Mouse (Mus musculus) liver, adult 2 months (tissue): ENCODE data around the gene Pus7l. TPM values are rescaled to one million over a fixed set of nuclear protein-coding genes. Genes with fewer than 3 reads are reported as not detected.
"Not testable (repeated sequence)": the region's sequence is repeated elsewhere in the genome, so short reads cannot be mapped to it uniquely, and the experiment has no call there.

Experiments used
- DNase-seq: peaks from one replicate; pipeline ENCODE4 v3.0.0-alpha.2; 2011; ENCODE audit warnings: low read depth, low spot score; ENCODE audit errors: extremely low read depth
- H3K27ac ChIP-seq: fragments of 200-500 bp; replicated peaks from 2 replicates; pipeline ENCODE4 v1.5.1; 2012; ENCODE audit warnings: low read depth, mild to moderate bottlenecking, control low read depth, inconsistent platforms, low read length; ENCODE audit not compliant: insufficient read depth
- H3K27me3 ChIP-seq: fragments of 200-500 bp; 2 replicates; pipeline ENCODE4 v1.6.1; 2012; ENCODE audit warnings: mild to moderate bottlenecking, moderate library complexity, low read length, inconsistent platforms; ENCODE audit not compliant: control insufficient read depth, insufficient read depth
- H3K36me3 ChIP-seq: fragments of 200-500 bp; 2 replicates; pipeline ENCODE4 v1.6.1; 2012; ENCODE audit warnings: low read length, inconsistent platforms; ENCODE audit not compliant: control insufficient read depth, insufficient read depth
- H3K4me1 ChIP-seq: fragments of 200-500 bp; 2 replicates; pipeline ENCODE4 v1.6.1; 2011; ENCODE audit warnings: low read length; ENCODE audit not compliant: control insufficient read depth, insufficient read depth
- H3K4me3 ChIP-seq: fragments of 200-500 bp; 2 replicates; pipeline ENCODE4 v1.5.1; 2011; ENCODE audit warnings: low read depth, mild to moderate bottlenecking, control low read depth, low read length, moderate library complexity; ENCODE audit not compliant: insufficient read depth
- H3K79me2 ChIP-seq: fragments of 200-500 bp; 2 replicates; pipeline ENCODE4 v1.6.1; 2012; ENCODE audit warnings: inconsistent platforms, mild to moderate bottlenecking, low read length, moderate library complexity; ENCODE audit not compliant: control insufficient read depth, insufficient read depth
- H3K9ac ChIP-seq: fragments of 200-500 bp; 2 replicates; pipeline ENCODE4 v1.6.1; 2012; ENCODE audit warnings: low read depth, mild to moderate bottlenecking, control low read depth, inconsistent platforms, low read length
- CTCF ChIP-seq: fragments of 200-500 bp; IDR thresholded peaks from 2 replicates; pipeline ENCODE4 v1.5.1; 2011; ENCODE audit warnings: low read depth, low read length, control low read depth
- POLR2A ChIP-seq: fragments of 200-500 bp; IDR thresholded peaks from 2 replicates; pipeline ENCODE4 v1.6.1; 2011; ENCODE audit warnings: low read length, control low read depth; ENCODE audit not compliant: insufficient read depth; ENCODE audit errors: extremely low read depth
- WGBS: fragments of 180-500 bp; shearing (Covaris S2); methylation state at CpG from one replicate; pipeline ENCODE4 v1.1.7; 2018; 5-methylcytosine and 5-hydroxymethylcytosine counted together
- polyA plus RNA-seq: library from polyadenylated mRNA; depleted of rRNA; stranded (reverse); fragments of >200 nt; gene quantifications from 2 replicates; pipeline ENCODE4 v1.2.3, GENCODE M21; 2012
- total RNA-seq: library from RNA; depleted of rRNA; stranded (reverse); fragments of >200 nt; gene quantifications from 2 replicates; pipeline ENCODE4 v1.2.3, GENCODE M21; 2014

Pus7l gene
- total and polyA plus RNA-seq, 2 experiments = 0.92 to 1.5 TPM

- no peaks in the 10 kb centered on the region for H3K36me3 ChIP-seq
- H3K4me3 ChIP-seq = no peak overlapping the region
- no peaks in the 10 kb centered on the region for H3K4me1 ChIP-seq
- 97% methylated on average over 1 of the region's 1 CpGs for WGBS
- H3K79me2 ChIP-seq = no peaks in the 10 kb centered on the region
- no peaks in the 10 kb centered on the region for H3K27me3 ChIP-seq
- H3K27ac ChIP-seq = no peak overlapping the region
- H3K9ac ChIP-seq = no peak overlapping the region
- no peak for DNase-seq
- TF ChIP-seq CTCF (no peak), POLR2A (no peak)
Measured at GRCm38 (mm10) chr15:94494445-94494844, 48.9 kb downstream of the Pus7l start.

GRCm38 (mm10) chr15:94489433-94489832 lies 53.9 kb downstream of the Pus7l start:
- H3K36me3 ChIP-seq = no peaks in the 10 kb centered on the region
- 68% methylated on average over 2 of the region's 2 CpGs for WGBS
- no peaks in the 10 kb centered on the region for H3K4me1 ChIP-seq
- no peak overlapping the region for H3K9ac ChIP-seq
- no peak for DNase-seq
- H3K27ac ChIP-seq = no peak overlapping the region
- no peak for TF ChIP-seq POLR2A
- TF ChIP-seq CTCF = no peak
- no peak overlapping the region for H3K4me3 ChIP-seq
- H3K79me2 ChIP-seq = no peaks in the 10 kb centered on the region
- H3K27me3 ChIP-seq = no peaks in the 10 kb centered on the region

GRCm38 (mm10) chr15:94488028-94488427 lies 55.3 kb downstream of the Pus7l start:
- not testable (repeated sequence) for H3K4me1 ChIP-seq, DNase-seq, H3K27ac ChIP-seq, H3K79me2 ChIP-seq, H3K36me3 ChIP-seq, H3K4me3 ChIP-seq, H3K27me3 ChIP-seq, H3K9ac ChIP-seq
- WGBS = 77% methylated on average over 2 of the region's 2 CpGs

GRCm38 (mm10) chr15:94482555-94482954 lies 60.8 kb downstream of the Pus7l start:
- no peaks in the 10 kb centered on the region for H3K27me3 ChIP-seq
- 82% methylated on average over 2 of the region's 2 CpGs for WGBS
- DNase-seq = no peak
- H3K27ac ChIP-seq = no peak overlapping the region
- H3K4me1 ChIP-seq = no peaks in the 10 kb centered on the region
- no peaks in the 10 kb centered on the region for H3K36me3 ChIP-seq
- H3K79me2 ChIP-seq = no peaks in the 10 kb centered on the region
- no peak overlapping the region for H3K9ac ChIP-seq
- TF ChIP-seq CTCF (no peak), POLR2A (no peak)
- no peak overlapping the region for H3K4me3 ChIP-seq

- 84% methylated on average over 4 of the region's 4 CpGs for WGBS
- Histone ChIP-seq H3K27me3 (no peaks in the 10 kb centered on the region), H3K79me2 (no peaks in the 10 kb centered on the region), H3K9ac (no peak overlapping the region), H3K27ac (no peak overlapping the region), H3K36me3 (no peaks in the 10 kb centered on the region), H3K4me1 (no peaks in the 10 kb centered on the region), H3K4me3 (no peak overlapping the region)
- TF ChIP-seq CTCF (no peak), POLR2A (no peak)
- no peak for DNase-seq
Measured at GRCm38 (mm10) chr15:94480792-94481191, 62.6 kb downstream of the Pus7l start.

GRCm38 (mm10) chr15:94480248-94480647 lies 63.1 kb downstream of the Pus7l start:
- Histone ChIP-seq H3K27me3 (no peaks in the 10 kb centered on the region), H3K4me3 (no peak overlapping the region), H3K9ac (no peak overlapping the region), H3K4me1 (no peaks in the 10 kb centered on the region), H3K79me2 (no peaks in the 10 kb centered on the region), H3K36me3 (no peaks in the 10 kb centered on the region), H3K27ac (no peak overlapping the region)
- WGBS = 75% methylated on average over 5 of the region's 5 CpGs
- TF ChIP-seq POLR2A (no peak), CTCF (no peak)
- no peak for DNase-seq
